Mouse (Mus musculus) gastrocnemius, postnatal 36 days (tissue): ENCODE results near the gene Efnb3. TPM values are rescaled to one million over a fixed set of nuclear protein-coding genes. Genes with fewer than 3 reads are reported as not detected.
A peak's percentile ranks its signal among the peaks of the same experiment; 100 is the strongest.

Experiments
- DNase-seq, 2 experiments: peaks; one replicate each; pipeline ENCODE4 v3.0.0; 2022
- intact Hi-C: fragments of 180-260 bp; cut with DNase I; formaldehyde crosslinking; loops from one replicate; pipeline ENCODE4 v1.15.1; 2025
- long read RNA-seq, 2 experiments: library from polyadenylated mRNA; stranded (forward); transcript quantifications; one replicate each; pipeline ENCODE4 v2.0.0; 2021
- total RNA-seq, 2 experiments: library from RNA; stranded (reverse); gene quantifications; 2 replicates each; pipeline ENCODE4 v1.2.3; 2021

The Efnb3 gene
- under 1 TPM; 0.23 to 0.62 TPM for total RNA-seq
- long read RNA-seq, experiment 1: 0 reads
- long read RNA-seq, experiment 2: 0 reads

DNA sequence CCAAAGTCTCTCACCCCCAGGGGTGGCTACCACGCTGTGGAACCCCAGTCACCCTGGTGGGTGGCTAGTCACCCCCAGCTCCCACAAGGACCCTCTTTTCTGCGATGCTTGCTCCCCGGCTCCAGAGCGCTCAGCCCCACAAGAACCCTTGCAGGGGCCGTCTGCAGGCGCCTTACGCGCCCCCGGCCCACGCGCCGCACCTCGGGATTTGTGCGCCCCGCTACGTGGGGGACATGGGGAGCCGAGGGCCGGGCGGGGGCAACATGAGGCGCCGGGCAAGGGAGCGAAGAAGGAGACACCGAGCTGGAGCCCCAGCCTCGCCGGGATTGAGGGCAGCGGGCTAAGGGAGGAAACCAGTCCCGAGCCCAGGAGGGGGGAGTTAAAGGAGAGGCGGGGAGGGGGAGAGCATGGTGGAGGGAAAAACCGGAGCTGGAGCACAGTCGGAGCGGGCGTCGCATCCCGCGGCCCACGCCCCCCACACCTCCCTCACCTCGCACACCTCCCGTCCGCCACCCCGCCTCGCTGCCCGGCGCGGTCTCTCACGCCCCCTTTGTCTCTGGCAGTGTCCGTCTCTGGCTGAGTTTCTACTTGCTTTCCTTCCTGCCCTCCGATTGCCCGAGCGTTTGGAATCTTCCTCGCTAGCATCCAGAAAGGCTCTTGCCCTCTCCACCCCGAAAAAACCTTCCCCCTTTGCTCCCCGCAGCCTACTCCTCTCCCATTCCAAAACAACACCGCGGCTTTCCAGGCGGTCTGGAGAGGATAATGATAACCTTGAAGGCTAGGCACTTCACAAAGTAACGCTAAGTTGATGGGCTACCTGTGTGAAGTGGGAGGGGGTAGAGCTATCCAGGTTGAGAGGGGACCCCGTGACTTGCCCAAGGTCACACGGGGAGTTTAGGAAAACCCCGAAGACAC is at the start of gene Efnb3:
TSS of gene Efnb3 (minus strand) at position 355 of the 915 bp plus-strand sequence.
- intact Hi-C loops: no loop called here
- DNase-seq: no peak

- no peak for DNase-seq
- intact Hi-C loops: no loop called here
These were observed 49.4 kb upstream of the Efnb3 start for GRCm38 (mm10) chr11:69609416-69609815.

- DNase-seq: no peak
- intact Hi-C loops: no loop called here
These were observed 48.5 kb upstream of the Efnb3 start for GRCm38 (mm10) chr11:69608525-69608924.

GRCm38 (mm10) chr11:69606832-69607231 is 46.8 kb upstream of the Efnb3 start:
- intact Hi-C loops: no loop called here

DNA sequence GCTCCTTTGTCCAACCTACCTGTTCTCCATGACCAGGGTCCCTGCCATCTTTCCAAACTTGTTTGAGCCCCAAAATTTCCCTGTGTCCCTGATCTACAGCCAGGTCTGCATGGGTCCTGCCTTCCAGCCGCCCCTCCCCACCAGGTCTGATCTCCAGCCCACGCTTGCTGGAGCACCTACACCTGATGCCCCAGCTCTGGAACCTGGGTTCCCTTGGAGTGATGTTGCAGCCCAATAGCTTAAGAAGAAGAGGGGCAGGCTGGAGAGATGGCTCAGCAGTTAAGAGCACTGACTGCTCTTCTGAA is 46.4 kb upstream of the Efnb3 start:
- no peak for DNase-seq
- intact Hi-C loops: no loop called here

More at GRCm38 (mm10) chr11:69606832-69607231, 46.8 kb upstream of the Efnb3 start:
- DNase-seq: no peak

- intact Hi-C loops: no loop called here
These were observed 45.9 kb upstream of the Efnb3 start, which contains the start of gene Atp1b2 for GRCm38 (mm10) chr11:69605726-69606490. Gene Atp1b2, minus strand, starts transcription at chr11:69605942.

DNA sequence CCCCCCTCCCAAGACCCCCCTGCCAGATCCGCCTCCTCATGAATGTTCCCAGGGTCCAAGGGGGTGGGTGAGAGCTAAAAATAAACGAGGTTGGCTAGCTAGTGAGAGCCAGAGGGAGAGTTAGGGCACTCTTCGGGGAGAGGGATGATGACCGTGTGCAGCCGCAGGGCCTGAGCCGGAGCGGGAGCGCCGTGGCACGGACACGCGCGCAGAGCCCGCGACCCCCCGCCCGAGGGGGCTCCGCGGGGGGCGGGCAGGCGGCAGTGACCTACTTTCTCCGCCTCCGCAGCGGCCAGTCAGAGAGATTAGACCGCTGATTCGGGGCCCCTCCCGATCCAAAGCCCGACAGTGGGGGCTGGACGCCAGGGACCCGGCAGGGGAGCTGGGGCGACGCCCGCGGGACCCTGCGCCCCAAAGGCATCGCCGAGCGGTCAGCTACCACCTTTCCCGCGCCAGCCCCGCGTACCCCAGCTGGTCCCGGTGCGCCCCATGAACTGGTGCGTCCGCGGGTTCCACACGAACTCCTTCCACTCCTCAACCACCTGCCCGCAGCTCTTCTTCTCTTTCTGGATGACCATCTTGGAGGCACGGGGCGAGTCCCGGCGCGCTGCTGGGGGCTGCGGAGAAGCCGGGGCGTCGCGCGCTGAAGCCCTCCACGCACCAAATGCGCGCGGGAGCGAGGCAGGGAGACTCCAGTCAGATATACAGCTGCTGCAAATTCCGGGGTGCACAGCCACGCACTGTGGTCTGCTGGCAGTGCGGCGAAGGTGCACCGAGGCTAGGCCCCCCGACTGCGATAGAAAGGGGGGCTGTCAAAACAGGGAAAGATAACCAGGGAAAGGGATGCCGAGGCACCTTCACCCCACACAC is 45.0 kb upstream of the Efnb3 start:
- intact Hi-C loops: no loop called here
- DNase-seq: no peak

More at GRCm38 (mm10) chr11:69605726-69606490, 45.9 kb upstream of the Efnb3 start, which contains the start of gene Atp1b2:
- DNase-seq: peak; percentile 63 to 66

DNA sequence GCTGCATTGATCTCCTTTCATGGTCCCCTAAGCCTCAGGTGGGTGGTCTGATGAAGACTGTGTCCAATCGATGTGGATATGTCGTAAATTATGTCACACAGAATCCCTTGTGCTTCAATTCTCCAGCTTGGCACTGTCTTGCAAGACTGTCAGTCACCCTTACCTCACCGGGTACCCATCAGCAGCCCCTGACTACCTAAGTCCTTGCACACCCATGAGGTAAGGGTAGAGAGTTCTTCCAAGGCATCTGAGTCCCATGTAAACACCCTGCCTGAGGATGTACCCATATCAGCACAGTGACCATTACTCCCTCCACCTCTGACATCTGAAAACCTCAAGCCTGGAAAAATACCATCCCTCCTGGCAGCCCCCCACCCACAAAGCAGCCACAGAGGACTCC is 44.3 kb upstream of the Efnb3 start:
- intact Hi-C loops: no loop called here
- DNase-seq: no peak

DNA sequence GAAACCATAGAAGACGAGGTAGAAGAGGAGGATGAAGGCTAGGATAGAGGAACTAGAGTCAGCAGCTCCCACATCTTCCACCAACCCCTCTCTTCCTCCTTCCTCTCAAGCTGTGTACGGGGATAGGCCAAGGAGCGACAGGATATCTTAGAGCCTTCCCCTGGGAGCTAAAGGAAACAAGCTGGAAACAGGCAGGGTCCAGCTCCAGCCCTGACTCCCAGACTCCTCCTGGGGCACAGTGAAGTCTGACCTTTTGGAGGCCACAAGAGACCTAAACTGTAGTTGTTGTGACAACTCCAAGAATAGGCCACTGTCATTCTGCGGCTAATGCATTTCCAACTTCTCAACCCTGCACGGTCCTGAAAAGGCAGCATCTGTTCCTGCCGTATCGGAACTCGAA is 43.5 kb upstream of the Efnb3 start:
- no peak for DNase-seq
- intact Hi-C loops: no loop called here

- intact Hi-C loops: no loop called here
- DNase-seq: no peak
These were observed 41.8 kb upstream of the Efnb3 start for GRCm38 (mm10) chr11:69601768-69602167.

DNA sequence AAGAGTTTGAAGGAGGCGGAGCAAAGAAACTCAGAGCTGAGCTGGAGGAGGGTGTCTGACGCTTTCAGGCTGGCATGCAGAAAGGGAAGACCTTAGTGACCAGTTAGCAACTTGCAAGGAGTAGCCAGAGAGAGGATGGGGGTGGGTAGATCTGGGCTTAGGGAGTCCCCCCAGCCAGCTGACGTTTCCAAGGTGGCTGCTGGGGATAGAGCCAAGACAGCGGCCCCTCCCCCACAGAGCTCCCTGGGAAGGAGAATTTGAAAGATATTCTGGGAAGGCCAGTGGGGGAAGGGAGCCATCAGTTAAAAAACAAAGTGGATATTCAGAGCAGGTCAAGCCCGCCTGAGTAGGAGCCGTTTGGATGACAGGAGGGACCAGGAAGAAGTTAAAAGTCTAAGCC is 40.1 kb upstream of the Efnb3 start:
- peak; percentile 53 to 68 for DNase-seq
- intact Hi-C loops: no loop called here

DNA sequence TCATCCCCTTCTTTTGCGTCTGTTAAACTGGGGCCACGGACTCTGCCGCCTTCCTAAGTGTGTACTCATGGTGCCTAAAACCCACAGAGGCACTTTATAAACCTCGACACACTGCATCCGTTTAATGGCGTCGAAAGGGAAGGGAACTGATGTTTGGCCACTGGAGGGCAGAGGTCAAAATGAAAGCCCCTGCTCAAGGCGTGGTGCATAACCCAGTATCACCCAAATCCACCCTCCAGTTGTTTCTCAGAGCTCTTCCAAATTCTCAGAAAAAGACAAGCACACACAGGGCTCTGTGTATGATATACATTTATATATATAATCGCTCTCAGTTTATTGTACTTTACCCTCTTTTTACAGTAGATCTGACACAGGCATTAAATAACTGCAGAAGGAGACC is 39.4 kb upstream of the Efnb3 start:
- intact Hi-C loops: no loop called here
- no peak for DNase-seq

DNA sequence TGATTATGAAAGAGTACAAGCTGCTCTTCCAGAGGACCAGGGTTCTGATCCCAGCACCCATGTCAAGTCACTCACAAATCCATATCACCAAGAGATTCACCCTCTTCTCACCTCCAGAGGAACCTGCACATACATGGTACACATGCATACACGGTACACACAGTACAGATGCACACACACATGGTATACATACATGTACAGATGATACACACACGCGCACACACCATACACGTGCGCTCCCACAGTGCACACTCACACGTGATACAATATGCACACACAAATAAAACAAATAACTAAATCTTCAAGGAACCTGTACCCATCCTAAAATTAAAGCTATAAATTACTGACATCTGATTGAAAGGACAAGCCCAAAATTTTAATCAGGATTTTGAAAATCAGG is 34.8 kb upstream of the Efnb3 start:
- no peak for DNase-seq
- intact Hi-C loops: no loop called here

GRCm38 (mm10) chr11:69592799-69593198 is 32.8 kb upstream of the Efnb3 start:
- DNase-seq: no peak
- intact Hi-C loops: no loop called here

- intact Hi-C loops: no loop called here
- peak in 1 of 2 experiments; percentile 38 for DNase-seq
These were observed 32.1 kb upstream of the Efnb3 start for GRCm38 (mm10) chr11:69591899-69592637.

DNA sequence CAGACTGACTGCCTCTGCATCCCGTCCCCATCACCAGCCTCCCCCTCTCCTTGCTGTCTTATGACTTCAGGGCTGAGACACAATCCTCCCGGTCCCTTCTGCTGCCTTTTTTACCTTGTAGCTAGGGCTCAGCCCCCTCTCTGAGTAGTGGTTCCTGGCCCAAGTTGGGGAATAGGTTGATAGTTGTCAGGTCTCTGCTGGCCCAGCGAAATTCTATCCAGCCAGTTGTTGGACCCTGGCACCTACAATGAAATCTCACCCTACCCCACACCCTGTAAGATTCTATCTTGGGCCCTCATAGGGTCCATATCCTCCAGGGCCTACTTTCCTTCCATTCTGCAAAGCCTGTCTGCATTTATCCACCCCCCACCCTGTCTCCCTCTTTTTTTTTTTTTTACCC is 31.4 kb upstream of the Efnb3 start:
- intact Hi-C loops: no loop called here
- no peak for DNase-seq

DNA sequence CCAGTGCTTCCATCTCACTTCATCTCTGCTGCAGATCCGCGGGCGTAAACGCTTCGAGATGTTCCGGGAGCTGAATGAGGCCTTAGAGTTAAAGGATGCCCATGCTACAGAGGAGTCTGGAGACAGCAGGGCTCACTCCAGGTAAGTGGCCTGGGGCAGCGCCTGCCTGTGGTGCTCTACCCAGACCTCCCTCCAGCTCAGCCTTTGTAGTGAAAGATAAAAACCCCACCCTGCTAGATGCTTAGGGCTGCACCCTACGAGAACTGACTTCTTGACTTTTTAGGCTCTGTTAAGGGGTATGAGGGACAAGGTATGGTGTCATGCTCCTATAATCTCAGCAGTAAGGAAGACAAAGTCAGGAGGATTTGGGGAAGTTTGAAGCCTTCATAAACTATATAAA is 30.6 kb upstream of the Efnb3 start:
- no peak for DNase-seq
- intact Hi-C loops: no loop called here

- intact Hi-C loops: no loop called here
- DNase-seq: no peak
These were observed 29.3 kb upstream of the Efnb3 start for GRCm38 (mm10) chr11:69589207-69589834.

- intact Hi-C loops: no loop called here
- DNase-seq: no peak
These were observed 25.8 kb upstream of the Efnb3 start for GRCm38 (mm10) chr11:69585718-69586325.
